Mouse (Mus musculus) testis, adult 2 months (tissue): ENCODE measurements around the gene Large1.

Experiments
- CTCF ChIP-seq: fragments of 200-500 bp; IDR thresholded peaks from 2 replicates; pipeline ENCODE4 v1.5.1; 2012; ENCODE audit warnings: low read depth, mild to moderate bottlenecking, inconsistent platforms, low read length, moderate library complexity; ENCODE audit not compliant: control insufficient read depth, insufficient read depth, insufficient replicate concordance
- POLR2A ChIP-seq: fragments of 200-500 bp; IDR thresholded peaks from 2 replicates; pipeline ENCODE4 v1.6.1; 2012; ENCODE audit warnings: low read depth, mild to moderate bottlenecking, inconsistent platforms, low read length, moderate library complexity; ENCODE audit not compliant: control insufficient read depth

DNA sequence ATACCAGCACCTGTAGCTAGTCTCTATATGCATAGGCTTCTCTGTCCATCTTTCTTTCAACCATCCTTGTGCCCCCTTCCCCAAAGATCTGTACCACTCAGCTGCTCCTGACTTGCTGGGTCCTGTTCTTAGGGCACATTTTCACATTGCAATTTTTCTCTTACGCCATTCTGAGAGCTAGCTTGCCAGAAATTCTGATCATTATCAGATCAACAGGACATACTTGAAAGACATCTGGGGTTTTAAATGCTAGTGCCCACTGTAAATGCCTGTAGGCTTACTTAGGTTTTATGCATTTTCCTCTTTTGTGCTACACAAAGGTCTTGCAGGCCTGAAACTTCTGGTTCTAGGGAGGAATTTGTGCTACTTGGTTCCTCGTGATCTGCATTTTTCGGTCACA, 454.0 kb downstream of the Large1 start:
- TF ChIP-seq POLR2A (no peak), CTCF (no peak)
